Mouse (Mus musculus): ENCODE data around the gene Gm29797. TPM values are rescaled to one million over a fixed set of nuclear protein-coding genes. Genes with fewer than 3 reads are reported as not detected.

Gene Gm29797
- polyA plus RNA-seq, 2 experiments from 2014 or later = not detected

- ATAC-seq = no peak
Measured at GRCm38 (mm10) chr2:181673501-181673900, 16.7 kb downstream of the Gm29797 start.

DNA sequence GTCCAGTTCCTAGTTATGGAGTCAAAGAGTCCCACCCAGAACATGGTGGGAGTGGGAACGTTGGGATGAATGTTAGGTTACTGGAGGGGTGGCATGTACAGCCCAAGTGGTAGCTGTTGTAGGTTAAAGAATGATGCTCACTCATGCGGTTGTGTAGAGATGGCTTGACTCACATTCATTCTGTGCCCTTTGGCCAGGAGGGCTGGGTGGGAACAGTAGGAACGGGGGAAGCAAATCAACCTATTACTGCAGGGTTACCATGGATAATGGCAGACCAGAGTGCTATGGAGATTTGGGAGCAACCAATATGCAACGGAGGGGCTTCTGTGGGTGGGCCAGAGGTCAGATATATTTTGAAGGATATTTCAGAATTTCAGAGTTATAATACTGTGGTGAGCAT is 18.1 kb downstream of the Gm29797 start:
- no peak for ATAC-seq

DNA sequence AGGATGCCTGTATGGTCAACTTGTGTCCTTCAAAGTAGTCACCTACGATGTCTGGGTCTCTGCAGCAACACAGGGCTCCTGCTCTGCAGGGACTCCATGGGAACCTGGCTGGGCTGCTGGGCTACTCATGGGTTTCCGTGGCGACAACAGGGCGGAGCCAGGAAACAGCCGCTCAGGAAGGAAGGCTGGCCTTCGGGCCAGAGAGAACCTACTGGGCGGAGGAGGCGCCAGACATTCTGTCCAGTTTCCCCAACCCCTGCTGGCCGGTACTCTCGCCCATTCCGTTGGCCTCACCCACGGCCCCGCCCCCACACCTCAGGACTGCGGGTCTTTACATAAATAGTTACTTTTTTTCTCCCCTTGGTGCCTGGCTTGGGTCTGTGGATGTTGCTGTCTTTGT is 18.6 kb downstream of the Gm29797 start:
- ATAC-seq = no peak

DNA sequence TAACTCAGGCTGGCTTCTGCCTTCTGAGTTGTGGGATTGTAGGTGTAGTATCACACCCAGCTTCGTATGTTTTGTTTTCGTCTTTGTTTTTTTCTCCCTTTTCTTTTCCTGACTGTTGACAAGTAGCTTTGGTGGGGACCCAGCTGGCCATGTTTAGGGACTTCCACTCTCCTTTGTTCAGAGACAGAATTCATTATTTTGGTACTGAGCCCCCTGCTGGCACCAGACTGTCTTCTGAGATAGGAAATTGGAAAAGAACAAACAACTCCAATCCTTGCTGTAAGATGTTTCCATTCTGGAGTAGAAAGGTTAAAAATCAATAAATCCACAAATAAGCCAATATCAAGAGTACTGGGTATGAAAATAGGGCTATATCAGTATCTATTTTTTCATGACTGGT is 19.6 kb downstream of the Gm29797 start:
- no peak for ATAC-seq

DNA sequence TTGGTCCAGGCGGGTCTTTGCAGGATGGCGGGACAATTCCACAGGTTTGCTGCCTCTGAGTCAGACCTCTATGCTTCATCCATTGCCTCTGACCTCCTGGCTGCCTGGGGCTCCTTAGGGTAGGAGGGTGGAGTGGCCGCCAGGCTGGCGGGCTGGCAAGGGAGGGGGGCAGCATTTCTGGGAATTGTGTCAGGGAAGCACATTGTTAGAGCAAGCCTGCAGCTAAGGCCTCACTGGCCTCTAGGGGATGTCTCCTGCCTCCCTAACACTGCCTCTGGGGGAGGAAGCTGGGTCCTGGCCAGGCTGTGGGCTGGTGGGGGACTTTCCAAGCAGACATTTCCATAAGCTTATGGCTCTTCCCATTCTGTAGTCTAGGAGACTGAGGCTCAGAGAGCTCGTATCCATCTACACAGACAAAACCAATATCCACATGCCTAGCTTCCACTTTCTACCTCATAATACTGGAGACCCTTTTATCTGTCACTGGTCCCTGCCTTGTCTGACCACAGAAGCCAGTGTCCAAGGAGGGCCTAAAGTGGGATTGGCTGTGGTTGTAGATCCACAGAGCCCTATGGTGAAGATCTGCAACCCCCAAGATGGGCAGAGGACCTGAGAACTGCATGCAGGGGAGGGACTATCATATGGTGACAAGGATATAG is 20.4 kb downstream of the Gm29797 start:
- no peak for ATAC-seq

GRCm38 (mm10) chr2:181677755-181678098 is 20.9 kb downstream of the Gm29797 start:
- no peak for ATAC-seq

DNA sequence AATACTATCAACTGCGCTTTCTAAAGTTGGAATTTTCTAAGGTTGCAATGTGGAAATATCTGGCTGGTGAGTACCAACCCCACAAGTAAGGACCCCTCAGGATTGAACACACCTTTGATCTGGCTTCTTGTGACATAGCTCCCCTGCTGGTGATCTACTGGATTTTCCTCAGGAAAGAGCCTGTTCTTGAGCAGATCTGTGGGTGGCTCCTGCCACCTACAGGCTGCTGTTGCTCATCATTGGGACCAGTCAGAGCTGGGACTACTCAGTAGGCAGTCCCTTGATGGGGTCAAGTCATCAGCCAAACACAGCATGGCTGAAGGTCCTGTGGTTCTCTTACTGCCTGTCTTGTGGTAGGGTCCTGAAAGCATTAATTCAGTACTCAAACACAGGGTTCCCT is 21.9 kb downstream of the Gm29797 start:
- ATAC-seq = peak; percentile 74

DNA sequence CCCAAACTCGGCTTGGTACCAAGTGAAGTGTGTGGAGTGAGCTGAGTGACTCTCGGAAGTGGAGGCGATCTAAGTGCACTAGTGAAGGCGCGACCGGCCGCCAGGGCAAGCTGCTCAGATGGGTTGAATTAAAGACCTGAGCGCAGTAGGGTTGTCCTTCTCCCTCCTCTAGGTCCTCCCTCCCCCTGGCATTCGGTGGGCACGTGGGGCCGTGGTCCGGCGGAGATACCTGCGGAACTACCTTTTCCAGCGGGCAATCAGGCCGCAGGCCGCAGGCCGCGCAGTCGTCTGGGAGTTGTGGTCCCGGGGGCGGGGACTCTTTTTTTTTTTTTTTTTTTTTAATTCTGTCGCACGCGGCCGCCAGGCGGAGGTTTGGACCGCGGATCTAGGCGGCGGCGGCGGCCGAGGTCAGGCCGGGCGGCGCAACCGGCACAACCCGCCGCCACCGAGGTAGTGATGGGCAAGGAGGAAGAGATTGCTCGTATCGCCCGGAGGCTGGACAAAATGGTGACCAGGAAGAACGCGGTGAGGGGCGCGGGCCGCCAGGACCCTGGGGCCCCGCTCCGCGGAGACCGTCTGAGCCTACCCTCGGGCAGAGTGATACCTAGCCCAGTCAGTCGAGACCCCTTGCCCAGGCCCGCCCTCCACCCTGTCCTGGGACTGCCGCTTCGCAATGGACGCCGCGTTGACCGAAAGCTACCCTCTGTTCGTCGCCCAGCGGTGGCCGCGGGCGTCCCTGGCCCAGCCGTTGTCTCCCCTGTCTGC is 23.3 kb downstream of the Gm29797 start, which contains the start of gene Tcea2:
Tcea2 (plus strand) TSS at position 360 of the 765 bp plus-strand sequence.
- peak; percentile 57 for ATAC-seq

DNA sequence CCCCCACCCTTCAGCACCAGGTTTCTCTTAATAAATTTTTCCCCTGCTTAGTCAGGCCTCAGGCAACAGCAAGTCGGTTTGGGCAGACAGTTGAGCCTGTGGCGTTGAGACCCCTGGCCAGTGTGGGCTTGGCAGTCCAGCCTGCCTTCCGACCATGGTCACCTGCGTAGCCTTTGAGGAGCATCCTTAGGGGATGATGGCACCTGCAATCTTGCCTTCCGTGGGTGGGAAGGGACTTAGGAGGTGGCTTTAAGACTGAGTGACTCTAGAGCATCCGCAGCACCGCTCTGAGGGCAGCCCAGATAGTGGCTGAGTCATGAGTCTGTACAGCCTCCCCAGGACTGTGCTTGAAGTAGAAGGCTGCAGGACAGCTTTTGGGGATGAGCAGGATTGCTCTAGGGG is 23.9 kb downstream of the Gm29797 start:
- ATAC-seq = peak; percentile 58

DNA sequence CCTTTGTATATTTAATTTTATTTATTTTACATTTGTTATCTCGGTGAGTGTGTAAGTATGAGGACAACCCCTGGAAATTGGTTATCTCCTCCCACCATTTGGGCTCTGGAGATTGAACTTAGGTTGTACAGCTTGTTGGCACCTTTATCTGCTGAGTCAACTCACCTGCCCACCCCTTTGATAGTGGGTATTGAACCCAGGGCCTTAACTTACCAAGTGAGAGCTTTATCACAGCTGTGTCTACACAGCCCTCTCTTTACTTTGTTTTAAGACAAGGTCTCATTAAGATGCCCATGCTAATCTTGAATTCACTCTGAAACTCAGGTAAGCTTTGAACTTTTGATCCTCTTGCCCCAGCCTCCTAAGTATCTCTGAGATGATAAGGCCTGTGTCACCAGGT is 25.1 kb downstream of the Gm29797 start:
- no peak for ATAC-seq

DNA sequence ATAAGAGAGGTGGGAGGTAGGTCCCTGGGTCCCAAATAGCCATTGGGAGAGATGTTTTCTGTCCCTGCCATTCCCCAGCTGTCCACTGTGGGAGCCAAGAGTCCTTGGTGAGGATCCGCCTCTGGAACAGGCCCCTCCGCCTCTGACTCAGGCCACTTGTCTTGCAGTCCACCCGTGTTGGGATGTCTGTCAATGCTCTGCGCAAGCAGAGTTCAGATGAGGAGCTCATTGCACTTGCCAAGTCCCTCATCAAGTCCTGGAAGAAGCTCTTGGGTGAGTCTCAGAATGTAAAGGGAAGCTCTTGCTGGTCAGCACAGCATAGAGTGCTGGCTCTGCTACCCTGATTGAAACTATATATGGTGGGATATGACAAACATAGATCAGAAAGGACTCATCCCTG is 26.5 kb downstream of the Gm29797 start:
- no peak for ATAC-seq

- ATAC-seq = no peak
Measured at GRCm38 (mm10) chr2:181684713-181685112, 27.9 kb downstream of the Gm29797 start.

- no peak for ATAC-seq
Measured at GRCm38 (mm10) chr2:181685686-181686085, 28.9 kb downstream of the Gm29797 start.

GRCm38 (mm10) chr2:181687586-181687985 is 30.8 kb downstream of the Gm29797 start:
- no peak for ATAC-seq

- no peak for ATAC-seq
Measured at GRCm38 (mm10) chr2:181689466-181690160, 32.8 kb downstream of the Gm29797 start.

- ATAC-seq = no peak
Measured at GRCm38 (mm10) chr2:181691083-181691482, 34.2 kb downstream of the Gm29797 start.

DNA sequence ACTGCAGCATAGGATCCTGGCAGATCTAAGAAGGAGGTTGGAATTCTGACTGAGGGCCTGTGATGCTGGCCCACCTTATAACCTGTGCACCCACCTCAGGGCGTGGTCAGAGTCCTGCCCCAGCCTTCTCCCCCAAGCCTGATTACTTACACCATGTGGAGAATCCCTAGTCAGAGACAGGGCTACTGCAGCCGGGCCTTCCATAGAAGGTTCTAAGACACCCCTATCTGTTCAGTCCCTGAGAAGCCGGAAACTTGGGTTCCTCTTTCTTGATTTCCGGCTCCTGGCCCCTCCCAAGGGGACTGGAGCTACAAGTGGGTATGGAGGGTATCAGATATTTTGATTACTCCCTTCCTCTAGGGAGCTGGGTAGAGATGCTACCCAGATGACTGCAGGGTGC is 34.7 kb downstream of the Gm29797 start:
- ATAC-seq = peak; percentile 35

GRCm38 (mm10) chr2:181692304-181692703 is 35.5 kb downstream of the Gm29797 start:
- ATAC-seq = no peak

GRCm38 (mm10) chr2:181693339-181694280 is 36.8 kb downstream of the Gm29797 start, which contains the start of gene Rgs19:
Rgs19 (minus strand) TSS chr2:181693977.
- peak; percentile 88 for ATAC-seq

DNA sequence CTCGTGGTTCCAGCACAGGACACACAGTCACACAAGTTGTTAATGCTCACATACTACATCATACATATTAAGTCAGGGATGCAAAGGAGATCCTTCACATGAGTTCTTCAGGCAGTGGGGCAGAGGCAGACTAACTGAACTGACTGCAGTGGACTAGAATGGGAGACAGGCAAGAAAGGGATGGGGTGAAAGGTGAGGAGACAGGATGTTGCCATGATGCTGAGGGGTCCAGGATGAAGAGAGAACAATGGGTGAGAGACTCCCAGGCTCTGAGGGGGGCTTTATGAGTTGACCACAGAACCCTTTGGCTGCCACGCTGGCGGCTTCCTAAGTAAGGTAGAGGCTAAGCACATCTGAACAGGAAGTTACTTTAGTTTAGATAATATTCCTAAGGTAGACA is 37.7 kb downstream of the Gm29797 start:
- ATAC-seq = no peak

- no peak for ATAC-seq
Measured at GRCm38 (mm10) chr2:181695776-181696175, 38.9 kb downstream of the Gm29797 start.

DNA sequence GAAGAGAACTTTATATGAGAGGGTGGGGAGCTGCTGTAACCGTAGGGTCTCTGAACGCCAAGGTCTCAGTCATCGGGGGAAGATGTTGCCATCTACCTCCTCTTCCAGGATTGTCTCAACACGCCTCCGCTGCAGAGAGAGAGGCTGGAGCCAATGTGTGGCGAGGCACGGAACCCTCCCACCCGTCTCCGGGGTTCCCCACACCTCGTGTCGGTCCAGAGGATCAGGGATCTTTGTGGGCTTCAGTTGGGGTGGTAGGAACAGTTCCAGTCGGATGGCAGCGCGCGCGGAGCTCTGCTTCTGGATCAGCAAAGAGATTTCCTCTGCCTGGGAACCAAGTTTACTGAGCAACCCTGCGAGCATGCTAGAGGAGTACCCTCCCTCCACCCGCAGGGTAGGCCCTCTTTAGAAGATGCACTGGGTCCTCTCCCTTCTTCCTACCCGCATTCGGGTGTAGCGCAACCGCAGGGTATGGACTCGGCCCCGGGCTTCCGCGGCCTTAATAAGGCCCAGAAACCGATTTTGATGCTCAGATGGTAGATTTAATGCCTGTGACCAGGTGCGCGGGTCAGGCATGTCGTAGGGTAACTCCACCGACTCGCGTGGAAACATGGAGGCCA is 40.1 kb downstream of the Gm29797 start:
- ATAC-seq = no peak
